Mouse (Mus musculus) megakaryocyte, embryonic 14.5 days (primary cell): ENCODE data around the gene Mmgt2.

Source experiments
- FLI1 ChIP-seq: IDR thresholded peaks from 2 replicates; pipeline ENCODE4 v1.6.1; 2012; ENCODE audit warnings: low read length, inconsistent platforms, mixed read lengths
- GATA1 ChIP-seq: IDR thresholded peaks from 3 replicates; pipeline ENCODE4 v1.6.1; 2012; ENCODE audit warnings: mixed read lengths, low read length, inconsistent platforms, borderline replicate concordance

- TF ChIP-seq GATA1: no peak
- TF ChIP-seq FLI1: no peak
These were observed 12.4 kb downstream of the Mmgt2 start for GRCm38 (mm10) chr11:62660885-62661284.
